Mouse (Mus musculus): Measurements from ENCODE around the gene Lsr. TPM values are rescaled to one million over a fixed set of nuclear protein-coding genes. Genes with fewer than 3 reads are reported as not detected.

Gene Lsr
- polyA plus RNA-seq, 1 experiment from 2014 or later: 16.7 TPM

DNA sequence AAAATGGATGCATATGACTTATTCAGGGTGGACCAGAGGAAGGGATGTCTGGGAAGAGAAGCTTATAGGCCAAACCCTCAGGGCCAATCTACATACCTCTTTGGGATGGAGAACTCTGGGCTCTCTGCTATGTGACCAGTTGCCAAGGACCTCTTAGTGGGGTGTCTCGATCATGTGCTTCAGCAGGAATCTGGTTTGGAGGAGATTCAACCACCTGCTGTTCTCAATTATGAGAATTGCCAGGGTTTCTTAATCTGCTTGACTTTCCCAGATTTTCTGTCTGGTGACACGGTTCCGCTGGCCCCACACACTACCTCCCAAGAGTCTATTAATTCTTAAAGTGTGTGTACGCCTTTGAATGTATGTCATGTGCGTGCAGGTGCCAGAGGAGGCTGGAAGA, 20.7 kb upstream of the Lsr start:
- Histone ChIP-seq H3K9ac (ENCODE audit: low read depth, low read length) (no peak overlapping the region), H3K27ac (ENCODE audit: low read length) (no peak overlapping the region), H3K4me2 (ENCODE audit: low read length) (no peak overlapping the region), H3K4me1 (ENCODE audit: control insufficient read depth, insufficient read depth, low read length) (no peaks in the 10 kb centered on the region), H3K36me3 (ENCODE audit: control insufficient read depth, insufficient read depth, low read length) (no peaks in the 10 kb centered on the region), H3K9me3 (replicated peaks; ENCODE audit: control insufficient read depth, low read length, poor library complexity, severe bottlenecking) (no peaks in the 10 kb centered on the region; the same call in 1 of the 2 replicates), H3K4me3 (ENCODE audit: low read depth, low read length) (no peak overlapping the region), H3K27me3 (ENCODE audit: control insufficient read depth, insufficient read depth, low read depth, low read length) (no peaks in the 10 kb centered on the region)
- WGBS: 73% methylated on average over 5 of the region's 5 CpGs
- no peak for ATAC-seq

DNA sequence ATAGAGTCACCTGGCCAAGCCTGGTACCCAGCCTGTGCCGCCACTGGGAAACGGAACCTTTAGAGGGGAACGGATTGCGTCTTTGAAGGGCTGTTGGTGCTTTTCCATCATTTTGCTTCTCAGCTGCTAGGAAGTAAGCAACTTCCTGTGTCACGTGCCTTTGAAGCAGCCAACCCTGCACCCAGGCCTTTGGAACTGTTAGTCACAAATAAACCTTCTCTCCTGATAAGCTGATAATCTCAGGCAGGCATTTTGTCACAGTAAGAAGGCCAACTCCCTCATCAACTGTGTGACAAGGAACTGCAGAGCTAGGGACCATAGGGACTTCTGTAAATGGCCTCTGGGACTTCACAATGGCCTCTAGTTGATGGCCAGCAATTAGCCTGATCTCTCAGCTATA, 18.9 kb upstream of the Lsr start:
- Histone ChIP-seq H3K9me3 (replicated peaks; ENCODE audit: control insufficient read depth, low read length, poor library complexity, severe bottlenecking) (no peaks in the 10 kb centered on the region; the same call in 1 of the 2 replicates), H3K27me3 (ENCODE audit: control insufficient read depth, insufficient read depth, low read depth, low read length) (no peaks in the 10 kb centered on the region), H3K36me3 (ENCODE audit: control insufficient read depth, insufficient read depth, low read length) (no peaks in the 10 kb centered on the region), H3K27ac (ENCODE audit: low read length) (no peak overlapping the region), H3K4me2 (ENCODE audit: low read length) (no peak overlapping the region), H3K4me1 (ENCODE audit: control insufficient read depth, insufficient read depth, low read length) (no peaks in the 10 kb centered on the region), H3K4me3 (ENCODE audit: low read depth, low read length) (no peak overlapping the region), H3K9ac (ENCODE audit: low read depth, low read length) (no peak overlapping the region)
- no peak for ATAC-seq
- 93% methylated on average over 5 of the region's 5 CpGs for WGBS

DNA sequence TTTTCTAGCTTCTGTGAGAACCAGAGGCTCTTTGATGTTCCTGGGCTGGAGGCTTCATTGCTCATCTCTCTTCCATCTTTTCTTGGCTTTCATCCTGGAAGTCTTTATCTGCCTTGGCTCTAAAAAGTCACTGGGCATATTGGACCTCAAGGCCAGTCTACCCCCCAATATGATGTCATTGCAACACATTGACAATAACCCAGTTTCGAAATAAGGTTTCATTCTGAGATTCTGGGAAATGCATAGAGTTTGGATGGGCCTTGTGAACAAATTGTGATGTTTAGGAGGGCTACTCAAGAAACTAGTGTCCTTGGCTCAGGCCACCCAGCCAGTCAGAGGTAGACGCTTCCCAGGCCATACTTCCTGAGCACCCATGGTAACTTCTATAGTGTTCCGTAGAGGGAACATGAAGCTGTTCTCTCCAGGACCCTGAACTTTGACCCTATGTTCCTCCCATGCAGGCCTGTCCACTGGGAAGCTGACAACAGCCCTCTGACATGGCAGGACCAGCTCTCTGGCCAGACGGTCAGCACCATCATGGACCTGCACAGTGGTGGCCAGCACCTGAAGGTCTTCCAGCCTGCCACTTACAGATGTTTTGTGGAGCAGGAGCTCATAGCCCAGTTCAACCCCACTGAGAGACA, 15.4 kb upstream of the Lsr start:
- no peak overlapping the region for H3K27ac ChIP-seq (ENCODE audit: low read length)
- H3K4me1 ChIP-seq (ENCODE audit: control insufficient read depth, insufficient read depth, low read length): no peaks in the 10 kb centered on the region
- H3K27me3 ChIP-seq (ENCODE audit: control insufficient read depth, insufficient read depth, low read depth, low read length): no peaks in the 10 kb centered on the region
- ATAC-seq: no peak
- H3K36me3 ChIP-seq (ENCODE audit: control insufficient read depth, insufficient read depth, low read length): no peaks in the 10 kb centered on the region
- no peak overlapping the region for H3K9ac ChIP-seq (ENCODE audit: low read depth, low read length)
- WGBS: 85% methylated on average over 4 of the region's 4 CpGs
- H3K4me3 ChIP-seq (ENCODE audit: low read depth, low read length): no peak overlapping the region
- no peak overlapping the region for H3K4me2 ChIP-seq (ENCODE audit: low read length)
- no peaks in the 10 kb centered on the region for H3K9me3 ChIP-seq (replicated peaks; ENCODE audit: control insufficient read depth, low read length, poor library complexity, severe bottlenecking)

DNA sequence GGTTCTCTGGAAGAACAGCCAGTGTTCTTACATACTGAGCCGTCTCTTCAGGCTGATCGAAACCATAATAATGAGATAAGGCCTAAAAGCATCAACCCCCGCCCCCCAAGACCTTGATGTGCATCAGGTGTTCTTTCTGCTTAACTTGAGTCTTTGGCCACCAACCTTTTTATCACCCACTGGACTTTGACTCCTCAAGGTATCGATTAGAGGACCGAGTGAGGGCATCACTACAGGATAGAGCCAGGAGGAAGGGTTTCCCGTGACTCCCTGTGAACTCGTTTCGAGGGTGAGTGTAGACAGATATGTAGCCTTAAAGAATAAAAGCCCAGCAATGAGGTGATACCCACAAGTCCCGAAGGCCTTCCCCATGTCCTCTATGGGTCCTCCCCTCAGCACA, 12.1 kb upstream of the Lsr start:
- Histone ChIP-seq H3K4me1 (ENCODE audit: control insufficient read depth, insufficient read depth, low read length) (no peaks in the 10 kb centered on the region), H3K4me2 (ENCODE audit: low read length) (no peak overlapping the region), H3K36me3 (ENCODE audit: control insufficient read depth, insufficient read depth, low read length) (no peaks in the 10 kb centered on the region), H3K9me3 (replicated peaks; ENCODE audit: control insufficient read depth, low read length, poor library complexity, severe bottlenecking) (no peaks in the 10 kb centered on the region), H3K4me3 (ENCODE audit: low read depth, low read length) (no peak overlapping the region), H3K27me3 (ENCODE audit: control insufficient read depth, insufficient read depth, low read depth, low read length) (no peaks in the 10 kb centered on the region), H3K27ac (ENCODE audit: low read length) (no peak overlapping the region), H3K9ac (ENCODE audit: low read depth, low read length) (no peak overlapping the region)
- no peak for ATAC-seq
- 83% methylated on average over 9 of the region's 9 CpGs for WGBS

DNA sequence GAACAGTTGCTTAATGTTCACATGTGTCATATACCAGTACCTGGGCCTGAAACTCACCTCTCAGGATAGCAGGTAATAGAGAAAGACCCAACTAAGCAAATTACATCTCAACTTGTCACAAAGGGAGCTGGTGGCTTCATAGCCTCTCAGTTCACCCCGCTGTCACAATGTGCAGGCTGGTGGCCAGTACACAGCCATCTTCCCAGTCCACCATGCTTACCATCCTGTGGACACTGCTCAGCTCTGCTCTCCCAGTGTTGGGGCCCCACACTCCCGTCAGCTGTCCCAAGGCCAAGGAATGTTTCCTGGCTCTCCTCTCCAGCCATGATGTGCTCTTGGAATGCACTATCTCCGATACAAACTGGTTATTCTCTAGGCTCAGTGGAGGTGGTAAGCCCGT, 8.4 kb upstream of the Lsr start:
- no peaks in the 10 kb centered on the region for H3K9me3 ChIP-seq (replicated peaks; ENCODE audit: control insufficient read depth, low read length, poor library complexity, severe bottlenecking)
- H3K36me3 ChIP-seq (ENCODE audit: control insufficient read depth, insufficient read depth, low read length): no peaks in the 10 kb centered on the region
- H3K27ac ChIP-seq (ENCODE audit: low read length): no peak overlapping the region
- no peak for ATAC-seq
- no peak overlapping the region for H3K4me3 ChIP-seq (ENCODE audit: low read depth, low read length)
- no peak overlapping the region for H3K4me2 ChIP-seq (ENCODE audit: low read length)
- no peaks in the 10 kb centered on the region for H3K4me1 ChIP-seq (ENCODE audit: control insufficient read depth, insufficient read depth, low read length)
- WGBS: 94% methylated on average over 4 of the region's 4 CpGs
- H3K9ac ChIP-seq (ENCODE audit: low read depth, low read length): no peak overlapping the region
- H3K27me3 ChIP-seq (ENCODE audit: control insufficient read depth, insufficient read depth, low read depth, low read length): no peaks in the 10 kb centered on the region

DNA sequence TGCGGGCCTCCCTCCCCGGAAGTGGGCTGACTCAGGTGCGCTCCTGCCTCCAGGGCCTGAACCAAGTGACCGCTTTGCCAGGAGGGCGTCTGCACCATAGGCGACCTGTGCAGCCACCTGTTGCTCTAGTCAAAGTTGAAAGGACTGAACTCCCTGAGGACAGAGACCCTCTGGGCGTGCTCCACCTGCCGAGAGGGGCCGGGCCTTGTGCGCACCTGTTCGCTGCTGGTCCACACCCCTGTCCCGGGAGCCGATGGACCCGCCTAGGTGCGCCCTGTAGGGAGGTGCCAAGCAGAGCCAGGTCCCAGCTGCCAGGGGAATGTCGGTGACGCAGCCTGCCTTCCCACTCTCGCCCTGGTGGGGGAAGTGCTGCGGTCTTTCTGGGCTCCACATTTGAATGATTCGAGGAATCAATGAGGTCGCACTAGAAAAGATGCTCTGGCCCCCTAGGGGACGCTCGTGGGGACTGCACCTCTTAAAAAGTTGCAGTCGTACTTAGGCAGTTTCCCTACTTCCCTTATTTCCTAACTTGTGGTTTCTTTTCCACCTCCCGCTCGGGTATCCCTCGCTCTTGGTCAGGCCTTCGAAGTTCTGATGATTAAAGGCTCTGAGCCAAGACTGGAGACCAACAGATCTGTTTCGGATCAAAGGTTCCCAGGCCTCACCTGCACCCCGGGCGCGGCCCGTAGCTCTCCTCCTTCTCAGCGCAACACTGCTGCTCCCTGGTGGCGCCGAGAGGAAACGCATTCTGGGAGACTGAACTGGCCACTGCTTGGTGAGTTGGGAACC, 431 bp upstream of the Lsr start, which contains the start of gene Fam187b:
Gene Fam187b (plus strand): TSS at position 290 of the 789 bp plus-strand sequence.
- under 1% methylated on average over 37 of the region's 37 CpGs for WGBS
- peaks cover 27% of the 10 kb centered on the region for H3K27me3 ChIP-seq (ENCODE audit: control insufficient read depth, insufficient read depth, low read depth, low read length)
- peak within 1 kb of the TSS; percentile 60 for H3K4me2 ChIP-seq (ENCODE audit: low read length)
- H3K4me1 ChIP-seq (ENCODE audit: control insufficient read depth, insufficient read depth, low read length): peaks cover 9% of the 10 kb centered on the region
- H3K4me3 ChIP-seq (ENCODE audit: low read depth, low read length): peak within 1 kb of the TSS; percentile 34
- H3K27ac ChIP-seq (ENCODE audit: low read length): no peak within 1 kb of the TSS
- H3K9ac ChIP-seq (ENCODE audit: low read depth, low read length): peak within 1 kb of the TSS; percentile 45; the same call in 1 of the 2 replicates
- peak; percentile 77 for ATAC-seq
- H3K9me3 ChIP-seq (replicated peaks; ENCODE audit: control insufficient read depth, low read length, poor library complexity, severe bottlenecking): no peaks in the 10 kb centered on the region
- no peaks in the 10 kb centered on the region for H3K36me3 ChIP-seq (ENCODE audit: control insufficient read depth, insufficient read depth, low read length)

DNA sequence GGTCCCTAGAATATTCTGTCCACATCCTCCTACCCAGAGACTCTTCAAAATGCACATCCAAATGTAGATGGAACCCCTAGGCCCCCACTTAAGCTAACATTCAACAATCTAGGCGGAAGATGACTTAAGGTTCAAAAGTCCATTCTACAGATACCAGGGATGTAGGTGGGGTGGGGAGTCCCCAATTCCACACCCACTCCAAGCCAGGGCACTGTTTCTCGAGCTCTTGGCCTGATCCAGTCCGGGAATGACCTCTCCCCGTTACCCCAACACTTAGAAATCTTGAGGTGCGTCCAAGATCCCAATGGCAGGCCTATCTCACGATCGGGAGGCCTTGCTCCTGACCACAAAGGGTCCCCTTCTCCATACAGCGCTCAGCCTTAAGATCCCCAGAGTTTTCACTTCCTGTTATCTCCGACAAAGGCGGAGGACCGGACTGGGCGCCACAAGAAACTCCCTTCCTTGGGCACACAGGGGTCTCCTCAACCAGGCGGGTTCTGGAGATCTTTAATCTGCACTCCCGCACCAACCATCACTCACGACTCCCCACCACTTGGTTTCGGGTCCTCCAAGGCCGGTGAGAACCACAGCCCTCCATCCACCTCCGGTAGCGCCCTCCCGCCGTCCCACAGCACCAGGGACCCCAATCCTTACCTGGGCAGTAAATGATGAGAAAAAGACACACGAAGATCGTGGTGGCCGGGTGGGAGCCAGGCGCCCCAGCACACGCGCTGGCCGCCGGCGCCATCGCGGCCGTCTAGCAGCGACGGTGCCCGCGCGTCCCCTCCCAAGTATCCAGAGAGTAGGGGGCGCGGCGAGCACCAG, 626 bp downstream of the Lsr start:
- Histone ChIP-seq H3K9me3 (replicated peaks; ENCODE audit: control insufficient read depth, low read length, poor library complexity, severe bottlenecking) (no peaks in the 10 kb centered on the region), H3K9ac (ENCODE audit: low read depth, low read length) (peak overlapping the region; percentile 45; the same call in 1 of the 2 replicates), H3K4me2 (ENCODE audit: low read length) (peak overlapping the region; percentile 60), H3K4me3 (ENCODE audit: low read depth, low read length) (peak overlapping the region; percentile 34), H3K36me3 (ENCODE audit: control insufficient read depth, insufficient read depth, low read length) (no peaks in the 10 kb centered on the region), H3K27ac (ENCODE audit: low read length) (no peak overlapping the region), H3K27me3 (ENCODE audit: control insufficient read depth, insufficient read depth, low read depth, low read length) (peaks cover 27% of the 10 kb centered on the region), H3K4me1 (ENCODE audit: control insufficient read depth, insufficient read depth, low read length) (peaks cover 9% of the 10 kb centered on the region)
- 4% methylated on average over 41 of the region's 41 CpGs for WGBS
- ATAC-seq: no peak

DNA sequence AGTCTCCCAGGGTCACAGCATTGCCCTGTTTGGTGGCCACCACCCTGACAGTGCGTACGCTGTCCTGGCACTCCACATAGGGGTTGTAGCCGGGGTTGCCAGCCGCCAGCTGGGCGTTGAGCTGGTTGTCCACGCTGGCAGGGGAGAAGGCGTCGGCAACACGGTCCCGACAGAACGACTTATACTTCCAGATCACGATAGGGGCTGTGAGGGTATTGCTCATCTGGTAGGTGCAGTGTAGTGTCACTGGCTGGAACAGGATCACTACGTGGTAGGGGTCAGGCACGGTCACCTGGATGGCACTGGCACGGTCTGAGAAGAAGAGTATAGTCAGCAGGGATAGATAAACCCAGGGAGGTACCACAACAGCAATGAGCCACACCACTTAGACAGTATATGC, 1.4 kb downstream of the Lsr start:
- ATAC-seq: no peak
- Histone ChIP-seq H3K27ac (ENCODE audit: low read length) (no peak overlapping the region), H3K9me3 (replicated peaks; ENCODE audit: control insufficient read depth, low read length, poor library complexity, severe bottlenecking) (no peaks in the 10 kb centered on the region), H3K36me3 (ENCODE audit: control insufficient read depth, insufficient read depth, low read length) (no peaks in the 10 kb centered on the region), H3K4me2 (ENCODE audit: low read length) (no peak overlapping the region), H3K4me3 (ENCODE audit: low read depth, low read length) (no peak overlapping the region; the same call in 1 of the 2 replicates), H3K4me1 (ENCODE audit: control insufficient read depth, insufficient read depth, low read length) (peaks cover 9% of the 10 kb centered on the region), H3K9ac (ENCODE audit: low read depth, low read length) (no peak overlapping the region), H3K27me3 (ENCODE audit: control insufficient read depth, insufficient read depth, low read depth, low read length) (peaks cover 27% of the 10 kb centered on the region)
- WGBS: 93% methylated on average over 15 of the region's 15 CpGs
